Mouse (Mus musculus): ENCODE data around the gene Zdhhc17.

Gene Zdhhc17

DNA sequence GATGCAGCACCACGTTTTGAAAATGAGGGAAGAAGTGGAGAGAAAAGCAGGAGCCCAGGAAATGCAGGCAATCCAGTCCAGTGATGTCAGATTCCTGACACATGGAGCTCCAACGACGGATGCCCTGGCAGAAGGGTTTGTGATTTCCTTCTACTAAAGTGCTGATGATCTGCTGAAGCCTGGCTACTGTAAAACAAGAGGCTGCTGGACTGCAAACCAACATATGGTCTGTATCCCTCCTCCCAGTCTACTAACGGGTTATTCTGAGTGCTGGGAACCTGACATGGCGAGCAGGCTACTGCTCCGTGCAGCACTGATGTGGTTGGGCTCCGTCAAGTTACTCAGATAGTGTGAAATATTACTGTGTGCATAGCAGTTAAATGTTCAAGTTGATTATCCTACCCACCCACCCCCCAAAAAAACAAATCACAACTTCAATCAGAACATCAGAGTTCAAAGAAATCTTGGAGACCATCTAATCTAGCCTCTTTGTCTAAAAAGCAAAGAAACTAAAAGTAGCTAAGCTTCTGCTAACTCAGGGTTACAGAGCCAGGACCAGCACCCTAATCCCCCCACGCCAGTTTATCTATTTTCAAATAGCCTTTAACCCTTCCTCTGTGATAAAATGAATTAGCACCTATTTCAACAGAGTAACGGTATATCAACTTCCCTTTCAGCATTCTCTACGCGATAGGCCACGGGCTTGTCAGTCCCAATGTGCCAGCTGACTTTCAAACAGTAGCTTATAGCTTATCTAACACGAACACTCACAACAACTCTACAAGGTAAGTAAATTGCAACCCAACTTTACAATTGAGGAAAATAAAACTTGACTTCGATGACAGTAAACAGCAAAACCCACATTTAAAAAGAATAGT, 4.1 kb downstream of the Zdhhc17 start:
- DNase-seq (ENCODE audit: low spot score in 2 of 2), result no peak

DNA sequence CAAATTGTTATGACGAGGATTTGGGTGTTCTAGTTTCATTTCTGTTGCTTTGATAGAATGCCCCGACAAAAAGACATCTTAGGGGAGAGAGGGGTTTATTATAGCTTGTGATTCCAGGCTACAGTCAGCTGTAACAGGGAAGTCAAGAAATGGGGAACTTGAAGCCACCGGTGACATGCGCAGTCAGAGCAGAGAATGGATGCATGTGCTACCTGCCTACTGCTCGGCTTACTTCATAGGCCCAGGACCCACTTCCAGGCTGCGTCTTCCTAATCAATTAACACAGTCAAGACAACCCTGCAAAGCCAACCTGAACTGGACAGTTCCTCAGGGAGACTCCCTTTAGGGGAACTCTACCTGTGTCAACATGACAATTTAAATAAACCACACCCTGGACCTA, 5.7 kb downstream of the Zdhhc17 start:
- no peak for DNase-seq (ENCODE audit: low spot score in 2 of 2)

DNA sequence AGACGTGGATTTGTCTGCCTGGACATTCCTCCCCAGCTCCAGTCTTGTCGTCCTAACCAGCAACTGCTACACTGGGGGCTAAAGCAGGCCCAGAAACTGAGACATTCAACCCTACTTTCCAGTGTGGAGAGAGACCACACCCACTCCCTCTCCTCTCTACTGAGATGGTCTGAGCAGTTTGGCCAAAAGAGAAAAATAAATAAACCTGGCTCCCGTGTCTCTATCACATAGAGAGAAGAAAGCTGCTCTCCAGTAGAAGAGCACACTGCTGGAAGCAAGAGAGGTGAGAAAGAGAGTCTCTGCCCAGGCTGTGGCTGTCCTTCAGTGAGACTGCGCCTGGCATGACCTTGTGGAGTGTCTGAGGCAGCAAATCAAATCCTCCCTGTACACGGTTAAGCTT, 10.7 kb downstream of the Zdhhc17 start:
- DNase-seq (ENCODE audit: low spot score in 2 of 2), result no peak

DNA sequence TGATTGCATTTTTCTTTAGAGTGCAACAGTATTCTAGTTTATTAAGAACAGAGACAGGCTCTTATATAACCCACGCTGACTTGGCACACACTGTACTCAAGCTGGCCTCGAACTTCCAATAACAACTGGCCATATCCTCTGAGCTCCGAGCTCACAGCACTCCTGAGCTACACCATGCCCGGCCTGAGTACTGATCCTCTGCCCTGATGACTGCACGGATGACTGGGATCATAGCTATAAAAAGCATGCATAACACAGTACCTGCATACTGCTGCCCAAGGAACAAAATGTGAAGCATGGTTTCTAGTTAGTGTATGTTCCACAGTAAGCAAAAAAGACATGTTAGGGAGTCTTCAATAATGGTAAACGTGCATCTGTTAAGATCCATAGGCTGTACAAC, 12.8 kb downstream of the Zdhhc17 start:
- DNase-seq (ENCODE audit: low spot score in 2 of 2), result no peak

DNA sequence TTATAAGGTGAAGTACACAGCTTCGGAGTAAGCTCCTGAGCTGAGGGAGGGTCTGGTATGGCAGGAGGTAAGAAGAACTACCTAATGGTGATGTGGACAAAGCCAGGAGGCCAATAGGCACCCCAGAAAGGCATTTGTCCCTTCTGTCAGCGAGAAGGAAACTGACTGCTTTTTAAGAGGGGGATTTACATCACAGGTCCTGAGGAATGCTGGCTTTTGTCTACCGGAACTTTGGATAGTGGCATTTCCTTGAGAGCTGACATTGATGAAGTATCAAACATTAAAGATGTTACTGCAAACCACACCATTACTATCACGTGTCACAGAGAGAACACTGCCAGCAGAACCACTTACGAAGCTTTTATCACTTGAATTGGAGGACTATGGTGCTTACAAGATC, 15.2 kb downstream of the Zdhhc17 start:
- DNase-seq (ENCODE audit: low spot score in 2 of 2), result no peak

DNA sequence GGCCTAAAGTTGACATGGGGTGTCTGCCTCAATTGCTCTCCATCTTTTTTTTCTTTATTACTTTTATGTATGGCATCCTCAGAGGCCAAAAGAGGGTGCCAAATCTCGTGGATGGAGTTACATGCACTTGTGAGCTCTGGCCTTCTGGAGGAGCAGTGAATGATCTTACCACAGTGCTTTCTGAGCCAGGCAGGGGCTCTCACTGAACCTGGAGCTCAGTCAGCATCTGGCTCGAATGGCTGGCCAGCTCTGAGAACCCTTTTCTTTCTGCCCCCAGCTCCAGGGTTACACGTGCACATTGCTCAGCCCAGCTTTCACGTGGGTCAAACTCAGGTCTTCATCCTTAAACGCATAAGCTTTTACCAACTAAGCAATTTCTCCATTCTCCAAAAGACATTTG, 16.7 kb downstream of the Zdhhc17 start:
- no peak for DNase-seq (ENCODE audit: low spot score in 2 of 2)

DNA sequence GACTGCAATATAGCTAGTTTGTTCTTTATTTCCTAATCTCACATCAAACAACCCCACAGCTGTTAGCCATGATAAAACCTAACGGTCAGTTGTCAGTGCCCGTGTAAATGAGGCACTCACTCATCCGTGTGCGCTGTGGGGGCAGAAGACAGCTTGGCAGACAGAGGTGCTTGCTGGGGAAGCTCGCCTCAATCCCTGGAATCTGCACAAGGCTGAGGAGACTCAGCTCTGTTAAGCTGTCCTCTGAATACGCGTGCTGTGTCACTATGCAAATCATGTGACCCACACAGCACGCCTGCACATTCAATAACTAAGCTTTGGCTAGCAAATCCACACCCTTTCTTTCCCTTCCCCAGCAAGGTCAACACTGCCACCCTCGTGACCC, 17.9 kb downstream of the Zdhhc17 start:
- DNase-seq (ENCODE audit: low spot score in 2 of 2), result no peak

DNA sequence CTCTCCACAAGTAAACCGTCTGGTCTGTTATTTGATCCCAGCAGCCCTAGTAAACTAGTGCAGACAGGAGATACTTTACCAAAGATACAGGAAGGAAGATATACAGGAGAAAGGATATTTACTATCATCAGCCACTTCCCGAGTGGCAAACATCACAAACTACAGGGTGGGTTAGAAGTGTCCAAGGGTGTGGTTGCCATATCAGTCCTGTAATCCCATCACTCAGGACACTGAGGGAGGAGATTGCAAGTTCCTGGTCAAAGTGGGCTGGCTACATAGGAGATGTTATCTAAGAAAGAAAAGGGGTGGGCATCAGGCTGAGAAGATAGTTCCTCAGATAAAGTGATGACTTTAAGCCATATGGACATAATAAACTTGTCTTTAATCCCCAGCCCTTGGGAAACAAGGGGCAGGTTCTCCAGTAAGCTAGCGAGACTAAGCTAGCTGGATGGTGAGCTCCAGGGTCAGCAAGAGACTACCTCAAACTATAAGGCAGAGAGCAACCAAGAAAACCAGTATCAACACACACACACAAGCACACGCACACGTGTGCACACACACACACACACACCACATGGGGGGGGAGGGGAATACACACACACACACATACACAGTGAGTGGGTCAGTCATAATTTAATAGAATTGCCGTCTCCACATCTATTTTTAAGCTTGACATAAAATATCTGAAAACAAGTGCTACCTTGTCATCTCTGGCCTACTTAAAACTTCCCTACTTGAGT, 18.5 kb downstream of the Zdhhc17 start:
- no peak for DNase-seq (ENCODE audit: low spot score in 2 of 2)

DNA sequence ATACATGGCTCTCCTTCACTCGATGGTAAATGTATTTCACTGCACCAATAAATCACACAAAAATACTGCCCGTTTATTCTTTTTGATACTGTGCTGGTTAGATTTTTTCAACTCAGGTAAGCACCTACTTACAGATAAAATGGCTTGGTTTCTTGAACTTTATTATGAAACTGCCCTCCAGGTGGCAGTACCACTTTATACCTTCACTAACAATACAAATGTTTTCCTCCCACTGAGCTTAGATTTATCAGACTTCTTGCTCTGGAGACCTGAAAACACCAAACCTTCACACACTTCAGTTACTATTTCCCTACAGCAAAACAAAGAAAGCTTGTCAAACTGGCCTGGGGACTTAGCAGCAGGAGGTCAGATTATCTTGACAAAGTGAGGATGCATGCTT, 20.2 kb downstream of the Zdhhc17 start:
- DNase-seq (ENCODE audit: low spot score in 2 of 2), result no peak

DNA sequence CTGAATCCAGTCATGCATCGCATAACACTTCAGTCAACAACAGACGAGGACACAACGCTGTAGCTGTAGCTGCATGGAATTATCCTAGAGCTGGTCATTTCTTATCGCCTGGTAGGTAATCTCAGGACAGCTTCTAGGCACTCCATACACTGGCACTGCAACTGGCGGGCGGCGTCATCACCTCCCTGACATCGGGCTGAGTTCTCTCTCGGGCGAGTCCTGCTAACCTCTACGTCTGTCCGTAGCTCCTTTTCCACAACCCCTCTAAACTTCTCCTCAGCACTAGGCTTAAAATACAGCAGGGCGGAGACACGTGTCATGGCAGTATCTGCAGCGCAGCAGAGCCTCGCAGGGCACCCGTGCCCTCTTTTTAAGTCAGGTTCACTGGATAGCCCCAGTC, 23.3 kb downstream of the Zdhhc17 start:
- DNase-seq (ENCODE audit: low spot score in 2 of 2), result no peak

DNA sequence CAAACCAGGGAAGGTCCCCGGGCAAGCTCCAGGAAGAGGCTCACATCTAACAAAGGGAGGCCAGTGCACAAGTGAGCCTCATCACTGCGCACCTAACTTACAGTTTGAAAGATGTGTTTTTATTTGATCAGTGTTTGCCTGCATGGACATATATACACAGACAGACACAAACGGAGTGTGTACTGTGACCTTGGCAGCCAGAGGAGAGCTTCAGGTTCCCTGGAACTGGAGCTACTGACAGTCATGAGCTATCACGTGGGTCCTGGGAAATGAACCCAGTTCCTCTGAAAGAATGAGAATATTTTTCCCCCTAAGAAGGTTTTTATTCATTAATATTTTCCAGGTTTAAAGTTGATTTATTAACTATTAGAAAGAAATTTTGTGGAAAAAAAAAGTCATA, 27.2 kb downstream of the Zdhhc17 start:
- no peak for DNase-seq (ENCODE audit: low spot score in 2 of 2)

DNA sequence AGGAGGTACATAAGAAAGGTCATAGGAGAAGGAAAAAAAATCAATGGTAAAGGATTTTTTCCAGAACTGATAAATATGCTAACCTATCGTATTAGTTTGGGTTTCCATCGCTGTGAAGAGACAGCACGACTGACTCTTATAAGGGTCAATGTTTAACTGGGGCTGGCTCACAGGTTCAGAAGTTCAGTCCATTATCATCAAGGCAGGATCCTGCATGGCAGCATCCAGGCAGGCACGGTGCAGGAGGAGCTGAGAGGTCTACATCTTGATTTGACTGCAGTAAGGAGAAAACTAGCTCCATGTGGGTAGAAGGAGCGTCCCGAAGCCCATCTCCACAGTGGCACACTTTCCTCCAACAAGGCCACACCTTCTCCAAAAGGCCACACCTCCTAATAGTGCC, 29.5 kb downstream of the Zdhhc17 start:
- no peak for DNase-seq (ENCODE audit: low spot score in 2 of 2)

DNA sequence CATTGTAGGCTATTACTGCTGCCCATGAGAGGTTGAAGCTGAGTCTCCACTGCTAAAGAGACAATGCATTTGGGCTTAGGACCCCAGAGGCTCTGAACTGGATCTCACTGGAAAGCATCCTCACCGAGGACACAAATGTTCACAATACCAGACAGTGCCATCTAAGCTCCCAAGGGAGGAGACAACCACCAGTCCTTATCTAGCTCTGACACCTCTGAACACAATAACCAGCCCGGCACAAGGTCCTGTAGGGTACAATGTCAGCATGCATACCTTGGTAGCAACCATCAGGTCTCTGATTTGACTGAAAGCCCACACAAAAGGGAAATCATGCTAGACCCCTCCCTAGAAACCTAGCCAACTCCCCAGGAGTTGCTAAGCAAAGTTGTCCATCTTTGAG, 30.5 kb downstream of the Zdhhc17 start:
- DNase-seq (ENCODE audit: low spot score in 2 of 2), result no peak

DNA sequence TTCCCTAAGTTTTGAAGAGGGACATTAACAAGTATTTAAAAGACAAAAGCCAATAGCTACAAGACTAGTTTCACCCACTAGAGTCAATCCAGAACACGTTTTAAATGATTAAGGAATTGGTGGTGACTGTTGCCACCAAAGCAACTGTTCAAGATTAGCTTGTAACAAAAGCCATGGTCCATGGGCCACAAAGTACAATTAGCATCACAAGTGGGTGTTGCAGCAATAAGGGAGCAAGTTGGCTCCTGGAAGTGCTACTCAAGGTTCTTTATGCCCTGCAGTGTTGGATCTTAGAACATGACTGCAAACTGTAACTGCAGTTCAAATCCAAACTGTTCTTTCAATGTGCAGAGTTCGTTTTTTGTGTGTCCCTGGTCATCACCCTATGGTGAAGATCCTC, 32.6 kb downstream of the Zdhhc17 start:
- no peak for DNase-seq (ENCODE audit: low spot score in 2 of 2)

DNA sequence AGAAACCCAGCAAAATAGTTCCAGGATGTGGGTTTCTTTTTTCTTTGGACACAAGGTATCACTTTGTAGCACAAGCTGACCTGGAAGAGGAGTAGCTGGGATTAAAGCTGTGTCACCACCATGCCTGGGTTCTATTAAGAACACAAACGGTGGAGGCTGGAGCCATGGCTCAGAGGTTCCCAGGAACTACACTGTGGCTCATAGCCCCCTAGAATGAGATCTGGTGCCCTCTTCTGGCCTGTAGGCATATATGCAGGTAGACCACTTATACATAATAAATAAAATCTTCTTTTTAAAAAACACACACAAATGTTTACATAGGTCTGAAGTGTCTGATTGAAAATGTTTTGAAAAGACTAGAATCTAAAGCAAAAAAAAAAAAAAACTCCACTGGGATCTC, 33.9 kb downstream of the Zdhhc17 start:
- DNase-seq (ENCODE audit: low spot score in 2 of 2), result no peak

DNA sequence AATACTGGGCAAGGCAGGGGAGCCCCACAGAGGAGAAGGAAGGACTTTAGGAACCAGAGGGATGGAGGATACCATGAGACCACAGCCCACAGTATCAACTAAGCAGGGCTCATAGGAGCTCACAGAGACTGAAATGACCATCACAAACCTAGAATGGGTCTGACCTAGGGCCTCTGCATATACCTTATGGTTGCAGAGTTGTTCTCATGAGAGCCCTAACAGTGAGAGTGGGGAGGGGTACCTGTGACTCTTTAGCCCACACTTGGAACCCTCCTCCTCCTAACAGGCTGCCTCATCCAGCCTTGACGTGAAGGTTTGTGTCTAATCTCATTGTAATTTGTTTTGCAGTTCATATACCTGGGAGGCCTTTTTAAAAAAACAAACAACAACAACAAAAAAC, 35.1 kb downstream of the Zdhhc17 start:
- DNase-seq (ENCODE audit: low spot score in 2 of 2), result no peak

DNA sequence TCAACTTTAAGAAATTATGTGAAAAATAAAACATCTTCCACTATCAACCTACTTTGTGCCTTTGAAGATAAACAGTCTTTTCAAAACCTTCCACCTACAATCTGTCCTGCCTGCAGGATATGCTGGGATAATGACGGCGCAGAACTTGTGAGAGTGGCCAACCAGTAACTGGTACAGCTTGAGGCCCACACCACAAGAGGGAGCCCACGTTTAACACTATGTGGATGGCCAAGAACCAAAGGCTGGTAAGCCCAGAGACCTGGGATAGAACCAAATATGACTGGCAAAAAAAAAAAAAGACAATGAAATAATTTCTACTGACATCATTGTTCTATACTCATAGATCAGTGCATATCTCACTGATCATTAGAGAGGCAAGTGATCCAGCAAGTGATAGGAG, 35.5 kb downstream of the Zdhhc17 start:
- no peak for DNase-seq (ENCODE audit: low spot score in 2 of 2)

DNA sequence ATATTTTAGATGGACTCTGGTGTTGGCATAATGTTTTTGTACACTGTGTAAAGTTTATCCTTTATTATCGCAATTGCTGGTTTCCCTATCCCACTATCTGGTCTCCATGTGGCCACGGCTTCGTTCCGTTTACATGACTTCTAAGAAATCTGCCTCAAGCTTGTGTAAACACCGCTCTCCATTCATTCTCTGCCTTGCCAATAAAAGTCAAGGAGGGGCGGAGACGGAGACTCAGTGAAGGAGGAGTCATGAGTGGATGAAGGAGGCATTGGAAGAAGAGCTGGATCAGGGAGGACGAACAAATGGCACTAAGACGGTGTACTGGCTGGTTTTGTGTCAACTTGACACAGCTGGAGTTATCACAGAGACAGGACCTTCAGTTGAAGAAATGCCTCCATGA, 37.9 kb downstream of the Zdhhc17 start:
- no peak for DNase-seq (ENCODE audit: low spot score in 2 of 2)

DNA sequence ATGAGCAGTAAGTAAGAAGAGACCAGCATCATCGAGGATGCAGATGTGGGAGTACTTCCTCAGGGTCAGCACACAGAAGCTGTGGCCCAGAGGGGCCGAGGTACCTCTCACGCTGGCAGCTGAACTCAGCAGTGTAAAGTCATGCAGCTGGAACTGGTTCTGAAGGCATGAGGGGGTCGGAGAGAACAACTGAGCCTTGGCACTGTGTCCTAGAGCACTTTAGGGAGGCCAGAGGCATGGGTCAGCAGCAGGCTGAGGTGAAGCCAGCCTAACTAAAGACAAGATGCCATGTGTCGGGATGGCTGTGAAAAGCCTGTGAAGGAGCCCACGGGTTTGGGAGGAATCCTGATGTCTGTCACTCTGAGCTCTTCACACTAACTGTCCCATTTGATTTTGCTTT, 38.5 kb downstream of the Zdhhc17 start:
- no peak for DNase-seq (ENCODE audit: low spot score in 2 of 2)

DNA sequence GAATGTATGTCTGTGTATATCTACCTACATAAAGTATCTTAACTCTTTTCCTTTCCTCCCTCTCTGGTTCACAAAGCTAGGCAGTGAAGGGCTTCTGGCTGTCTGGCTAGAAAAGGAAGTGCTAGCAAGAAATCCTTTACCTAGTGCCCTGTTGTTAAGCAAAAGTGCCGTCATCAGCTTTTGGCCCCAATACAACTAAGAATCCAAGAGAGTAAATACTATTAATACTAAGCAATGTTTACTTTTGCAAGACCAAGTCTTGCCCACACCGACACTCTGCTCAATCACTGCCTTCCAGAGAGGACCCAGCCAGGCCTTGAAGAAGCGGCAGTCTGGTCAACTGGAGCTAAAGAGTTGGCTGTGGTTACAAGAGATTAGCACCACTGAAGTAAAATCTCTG, 38.9 kb downstream of the Zdhhc17 start:
- DNase-seq (ENCODE audit: low spot score in 2 of 2), result no peak

DNA sequence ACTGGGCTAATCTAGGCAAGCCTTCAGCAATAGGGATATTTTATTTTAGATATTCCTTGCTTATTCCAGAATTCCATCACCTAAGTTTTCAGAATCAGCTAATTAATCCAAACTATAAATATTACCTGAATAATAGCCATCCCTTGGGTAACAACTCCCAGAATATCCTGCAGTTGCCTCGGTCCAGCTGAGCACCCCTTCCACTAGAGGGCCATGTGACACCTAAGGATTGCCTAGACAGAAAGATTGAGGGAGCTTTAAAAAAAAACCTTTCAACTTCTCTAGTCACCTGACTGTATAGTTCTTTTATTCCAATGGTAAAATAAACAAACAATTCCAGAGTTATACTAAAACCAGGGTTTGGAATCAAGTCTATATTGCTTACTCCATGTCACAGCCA, 47.8 kb downstream of the Zdhhc17 start:
- no peak for DNase-seq (ENCODE audit: low spot score in 2 of 2)

DNA sequence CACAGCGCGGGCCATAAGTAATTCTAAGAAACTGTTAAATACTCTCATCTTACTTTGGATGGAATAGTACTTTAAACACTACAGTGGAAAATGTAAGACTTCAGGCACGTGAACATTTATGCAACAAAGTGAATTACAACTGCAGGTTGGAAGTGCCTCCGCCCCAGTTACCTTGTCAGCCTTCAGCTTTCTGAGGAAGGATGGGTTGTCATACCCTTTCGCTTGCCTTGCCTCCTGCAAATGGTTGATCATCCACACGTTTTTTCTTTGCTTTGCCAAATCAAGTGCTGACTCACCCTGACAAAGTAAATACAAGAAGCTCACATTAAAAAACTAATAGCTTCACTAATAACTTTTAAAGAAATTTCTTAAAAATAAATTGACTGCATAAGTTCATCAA, 49.1 kb downstream of the Zdhhc17 start:
- DNase-seq (ENCODE audit: low spot score in 2 of 2), result no peak

DNA sequence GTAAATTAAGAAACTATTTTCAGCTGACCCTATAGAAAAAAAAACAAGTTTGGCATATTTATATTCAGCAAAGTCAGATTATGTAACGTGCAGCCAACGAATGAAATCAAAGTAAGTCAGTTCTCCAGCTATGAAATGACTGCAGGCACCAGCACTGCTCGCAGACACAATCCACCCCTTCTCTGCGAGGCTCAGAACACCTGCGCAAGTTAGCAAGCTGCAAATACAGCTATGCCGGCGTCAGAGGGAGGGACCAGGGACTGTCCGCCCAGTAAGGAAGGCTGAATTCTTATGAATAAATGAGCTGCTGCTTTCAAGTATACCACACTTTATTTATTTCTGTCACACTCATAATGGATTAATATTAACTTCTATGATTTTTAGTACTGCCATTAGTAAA, 50.2 kb downstream of the Zdhhc17 start:
- DNase-seq (ENCODE audit: low spot score in 2 of 2), result no peak

Data from urinary bladder, postnatal 4 days (tissue).